Mouse (Mus musculus): ENCODE data around the gene Lig1.

Lig1 gene

GRCm38 (mm10) chr7:13310493-13311199 lies 33.6 kb downstream of the Lig1 start:
- DNase-seq, result no peak

DNA sequence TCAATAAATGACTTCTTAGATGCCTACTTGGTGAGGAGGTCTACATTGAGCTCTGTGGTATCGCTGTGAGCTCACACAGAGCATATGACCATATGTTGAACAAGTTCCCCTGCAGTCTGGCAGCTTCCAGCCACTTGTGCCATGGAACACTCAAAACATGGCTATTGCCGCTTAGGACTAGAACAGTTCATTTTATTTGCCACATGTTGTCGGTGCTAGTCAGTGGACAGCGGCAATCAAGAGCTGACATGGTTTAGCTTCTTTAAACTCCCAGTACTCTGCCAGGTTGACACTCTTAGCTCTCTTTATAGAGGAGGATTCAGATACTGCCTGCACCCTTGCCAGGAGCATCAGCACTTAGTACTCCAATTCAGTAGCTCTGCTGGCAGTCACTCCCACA lies 34.3 kb downstream of the Lig1 start:
- no peak for DNase-seq

DNA sequence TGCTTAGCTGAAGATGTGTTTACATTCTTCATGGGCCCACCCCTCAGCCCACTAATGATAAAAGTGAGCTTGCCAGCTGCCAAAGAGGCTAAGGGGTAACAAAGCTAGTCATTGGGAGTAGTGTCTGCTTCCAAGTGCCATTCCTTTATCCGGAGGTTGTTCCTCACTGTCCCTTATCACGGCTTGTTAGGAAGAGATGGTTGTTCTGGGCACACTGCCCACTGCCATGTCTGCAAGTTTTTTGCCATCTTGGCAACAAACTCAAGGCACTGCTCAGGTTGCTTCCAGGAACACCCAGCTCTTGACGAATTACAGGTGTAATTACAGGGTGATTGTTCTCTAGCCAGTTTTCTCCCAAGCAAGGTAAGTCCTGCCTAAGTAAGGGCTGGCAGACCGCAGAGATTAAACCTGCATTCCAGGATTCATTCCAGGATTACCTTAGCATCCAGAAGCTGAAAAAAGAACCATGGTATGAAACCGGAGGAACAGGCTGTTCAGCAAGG lies 37.1 kb downstream of the Lig1 start:
- DNase-seq, result no peak

- DNase-seq, result no peak
Observed at GRCm38 (mm10) chr7:13321424-13321823, 44.3 kb downstream of the Lig1 start.

DNA sequence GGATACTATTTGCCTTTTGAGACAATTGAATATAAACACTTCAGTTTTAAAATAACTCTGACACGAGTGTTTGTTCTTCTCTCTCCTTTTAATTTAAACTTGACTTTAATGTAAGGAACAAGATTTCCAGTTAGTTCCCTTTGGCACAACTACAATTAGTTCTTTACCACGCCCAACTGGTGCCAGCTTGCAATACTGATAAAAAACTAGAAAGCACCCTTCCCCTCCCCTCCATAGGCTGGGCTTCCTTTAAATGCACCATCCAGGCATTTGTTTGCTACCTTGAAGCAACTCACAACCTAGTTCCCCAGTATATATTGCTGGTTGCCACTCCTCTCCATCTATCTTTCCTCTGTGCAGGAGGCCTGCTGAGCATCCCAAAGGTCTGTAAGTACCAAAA lies 47.2 kb downstream of the Lig1 start, which contains the start of gene Pla2g4c:
TSS of gene Pla2g4c (plus strand) at position 340 of the 400 bp plus-strand sequence.
- no peak for DNase-seq

- no peak for DNase-seq
Observed at GRCm38 (mm10) chr7:13330575-13330974, 53.5 kb downstream of the Lig1 start.

GRCm38 (mm10) chr7:13355943-13356342 lies 78.9 kb downstream of the Lig1 start:
- DNase-seq, result peak; percentile 68

Measured in right cerebral cortex, adult 18-20 months (tissue).